Mouse (Mus musculus): ENCODE data around the gene Nudt16. TPM values are rescaled to one million over a fixed set of nuclear protein-coding genes. Genes with fewer than 3 reads are reported as not detected.
A peak's percentile ranks its signal among the peaks of the same experiment; 100 is the strongest.

Nudt16 gene
- 2.4 and 2.6 TPM in 2 replicates for total RNA-seq (2012; rRNA removed)

DNA sequence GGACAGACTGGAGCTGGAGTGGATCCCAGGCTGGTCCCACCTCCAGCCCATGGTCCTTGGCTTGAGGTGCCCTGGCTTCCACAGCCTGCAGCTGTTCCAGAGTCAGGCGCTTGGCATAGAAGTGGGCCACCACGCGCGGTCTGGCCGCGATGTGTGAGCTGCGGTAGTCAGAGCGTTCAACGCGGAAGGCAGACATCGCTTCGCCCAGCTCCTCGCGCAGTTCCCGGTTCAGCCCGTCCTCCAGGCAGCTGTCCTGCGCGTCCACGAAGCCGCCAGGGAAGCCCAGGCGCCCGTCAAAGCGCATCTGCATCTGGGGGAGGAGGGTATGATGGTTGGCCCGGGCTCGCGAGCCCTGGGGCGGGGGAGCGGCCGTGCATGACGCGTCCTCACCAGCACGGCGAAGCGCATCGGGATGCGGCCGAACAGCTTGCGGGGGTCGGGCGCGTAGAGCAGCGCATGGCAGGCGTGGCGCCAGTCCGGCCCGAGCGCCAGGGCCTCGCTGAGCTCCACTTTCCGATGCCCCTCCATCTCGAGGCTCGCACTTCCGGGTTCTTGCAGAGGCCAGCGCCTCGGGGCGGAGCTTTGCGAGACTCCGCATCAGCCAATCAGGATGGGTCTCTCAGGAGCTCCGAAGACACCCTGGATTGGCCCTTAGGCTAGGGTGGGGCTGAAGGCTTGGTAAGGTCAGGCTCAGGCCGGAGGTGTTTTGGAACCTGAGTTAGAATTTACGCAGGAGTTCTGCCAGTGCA is at the start of gene Nudt16:
TSS of gene Nudt16 (minus strand) at position 572 of the 749 bp plus-strand sequence.
- no peaks in the 10 kb centered on the region for H3K36me3 ChIP-seq (ENCODE audit: control insufficient read depth, insufficient read depth, low read length, poor library complexity, severe bottlenecking)
- peak; percentile 96 for DNase-seq (ENCODE audit: low read depth, low spot score)
- H3K9me3 ChIP-seq (ENCODE audit: control insufficient read depth, insufficient read depth, low read depth, low read length), result no peaks in the 10 kb centered on the region
- H3K4me1 ChIP-seq (ENCODE audit: control insufficient read depth in 2 of 2, insufficient read depth in 2 of 2, low read length in 2 of 2, poor library complexity in 1 of 2), result peaks cover 0 to 3% of the 10 kb centered on the region in 2 experiments; a peak in 1 of 4 replicates
- peak within 1 kb of the TSS; percentile 89 to 93 for H3K4me3 ChIP-seq (ENCODE audit: insufficient read depth in 1 of 2, low read depth in 1 of 2, low read length in 2 of 2, poor library complexity in 1 of 2, severe bottlenecking in 1 of 2)
- TF ChIP-seq ZNF384 (IDR thresholded peaks at IDR 0.05; ENCODE audit: low read depth, low read length), result no peak
- peak; percentile 35; the same call in 1 of the 2 replicates for TF ChIP-seq HCFC1 (IDR thresholded peaks at IDR 0.05; ENCODE audit: borderline replicate concordance, insufficient read depth, low read length)
- TF ChIP-seq CHD2 (IDR thresholded peaks at IDR 0.05; ENCODE audit: low read depth, low read length), result no peak
- no peak for TF ChIP-seq ZC3H11A (IDR thresholded peaks at IDR 0.05; ENCODE audit: borderline replicate concordance, low read depth, low read length)
- H3K9ac ChIP-seq (ENCODE audit: insufficient read depth, low read depth, low read length, poor library complexity, severe bottlenecking), result peak within 1 kb of the TSS; percentile 81
- no peak within 1 kb of the TSS for H3K27ac ChIP-seq (ENCODE audit: insufficient read depth, low read depth, low read length, poor library complexity, severe bottlenecking)
- in situ Hi-C loops (cut with MboI; ENCODE audit: low sequenced_read_pairs in 2 of 2, unreplicated experiment in 2 of 2), result no loop called here

DNA sequence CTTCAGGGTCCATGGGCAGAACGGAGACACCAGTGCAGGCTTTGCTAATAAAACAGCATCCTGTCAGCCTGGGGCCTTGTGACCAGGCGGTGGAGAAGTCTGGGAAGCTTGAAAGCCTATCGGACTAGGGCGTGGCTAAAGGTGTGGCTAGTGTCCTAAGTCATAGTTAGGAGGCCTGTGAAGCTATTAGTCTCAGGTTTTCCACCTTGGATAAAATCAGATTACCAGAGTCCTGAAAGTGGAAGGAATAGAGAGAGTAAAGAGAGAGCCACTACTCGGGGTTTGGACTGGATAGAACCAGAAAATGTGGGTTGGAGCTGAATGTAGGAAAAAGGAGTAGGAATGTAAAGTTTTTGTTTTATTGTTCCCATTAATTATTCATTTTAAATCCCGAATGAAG is 13.4 kb upstream of the Nudt16 start, which contains the start of gene 1700080E11Rik:
TSS of gene 1700080E11Rik (minus strand) at position 101 of the 400 bp plus-strand sequence.
- in situ Hi-C loops (cut with MboI; ENCODE audit: low sequenced_read_pairs in 2 of 2, unreplicated experiment in 2 of 2), result no loop called here
- TF ChIP-seq ZNF384 (IDR thresholded peaks at IDR 0.05; ENCODE audit: low read depth, low read length), result no peak
- no peak for TF ChIP-seq ZC3H11A (IDR thresholded peaks at IDR 0.05; ENCODE audit: borderline replicate concordance, low read depth, low read length)
- no peak for TF ChIP-seq HCFC1 (IDR thresholded peaks at IDR 0.05; ENCODE audit: borderline replicate concordance, insufficient read depth, low read length)
- TF ChIP-seq CHD2 (IDR thresholded peaks at IDR 0.05; ENCODE audit: low read depth, low read length), result no peak
- TF ChIP-seq MAFK (IDR thresholded peaks at IDR 0.05; ENCODE audit: insufficient read depth, low read depth, low read length), result no peak

DNA sequence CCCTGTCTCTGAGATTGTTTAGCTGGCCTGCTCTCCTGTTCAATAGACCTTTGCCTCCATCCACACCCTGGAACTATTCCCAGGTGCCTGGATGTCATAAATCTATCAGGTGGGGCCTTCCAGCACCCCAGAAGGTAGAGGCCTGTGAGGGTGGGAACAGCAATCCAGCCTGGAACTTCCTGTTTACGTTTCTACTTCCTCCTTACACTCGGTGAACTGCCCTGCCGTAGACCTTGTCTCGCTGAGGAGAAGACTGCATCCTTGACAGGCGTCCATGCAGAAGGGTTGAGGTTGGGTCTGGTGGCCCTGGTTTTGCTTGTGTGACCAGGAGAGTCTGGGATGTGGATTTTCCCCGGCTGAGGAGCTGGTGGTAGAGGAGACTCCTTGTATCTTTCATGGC is 7.6 kb upstream of the Nudt16 start:
- Histone ChIP-seq H3K27ac (ENCODE audit: insufficient read depth, low read depth, low read length, poor library complexity, severe bottlenecking) (no peak overlapping the region), H3K9me3 (ENCODE audit: control insufficient read depth, insufficient read depth, low read depth, low read length) (no peaks in the 10 kb centered on the region), H3K9ac (ENCODE audit: insufficient read depth, low read depth, low read length, poor library complexity, severe bottlenecking) (no peak overlapping the region), H3K4me1 (ENCODE audit: control insufficient read depth in 2 of 2, insufficient read depth in 2 of 2, low read length in 2 of 2, poor library complexity in 1 of 2) (no peaks in the 10 kb centered on the region), H3K4me3 (ENCODE audit: insufficient read depth in 1 of 2, low read depth in 1 of 2, low read length in 2 of 2, poor library complexity in 1 of 2, severe bottlenecking in 1 of 2) (no peak overlapping the region), H3K36me3 (ENCODE audit: control insufficient read depth, insufficient read depth, low read length, poor library complexity, severe bottlenecking) (no peaks in the 10 kb centered on the region)
- no peak for DNase-seq (ENCODE audit: low read depth, low spot score)
- TF ChIP-seq CHD2 (IDR thresholded peaks at IDR 0.05; ENCODE audit: low read depth, low read length) (no peak), ZNF384 (IDR thresholded peaks at IDR 0.05; ENCODE audit: low read depth, low read length) (no peak), MAFK (IDR thresholded peaks at IDR 0.05; ENCODE audit: insufficient read depth, low read depth, low read length) (no peak), ZC3H11A (IDR thresholded peaks at IDR 0.05; ENCODE audit: borderline replicate concordance, low read depth, low read length) (no peak), HCFC1 (IDR thresholded peaks at IDR 0.05; ENCODE audit: borderline replicate concordance, insufficient read depth, low read length) (no peak)
- in situ Hi-C loops (cut with MboI; ENCODE audit: low sequenced_read_pairs in 2 of 2, unreplicated experiment in 2 of 2), result no loop called here

More for the DNA sequence above, 13.4 kb upstream of the Nudt16 start, which contains the start of gene 1700080E11Rik:
- Histone ChIP-seq H3K4me3 (ENCODE audit: insufficient read depth in 1 of 2, low read depth in 1 of 2, low read length in 2 of 2, poor library complexity in 1 of 2, severe bottlenecking in 1 of 2) (no peak within 1 kb of the TSS), H3K27ac (ENCODE audit: insufficient read depth, low read depth, low read length, poor library complexity, severe bottlenecking) (no peak within 1 kb of the TSS), H3K9me3 (ENCODE audit: control insufficient read depth, insufficient read depth, low read depth, low read length) (no peaks in the 10 kb centered on the region), H3K9ac (ENCODE audit: insufficient read depth, low read depth, low read length, poor library complexity, severe bottlenecking) (no peak within 1 kb of the TSS), H3K4me1 (ENCODE audit: control insufficient read depth in 2 of 2, insufficient read depth in 2 of 2, low read length in 2 of 2, poor library complexity in 1 of 2) (no peaks in the 10 kb centered on the region), H3K36me3 (ENCODE audit: control insufficient read depth, insufficient read depth, low read length, poor library complexity, severe bottlenecking) (no peaks in the 10 kb centered on the region)
- DNase-seq (ENCODE audit: low read depth, low spot score), result no peak

DNA sequence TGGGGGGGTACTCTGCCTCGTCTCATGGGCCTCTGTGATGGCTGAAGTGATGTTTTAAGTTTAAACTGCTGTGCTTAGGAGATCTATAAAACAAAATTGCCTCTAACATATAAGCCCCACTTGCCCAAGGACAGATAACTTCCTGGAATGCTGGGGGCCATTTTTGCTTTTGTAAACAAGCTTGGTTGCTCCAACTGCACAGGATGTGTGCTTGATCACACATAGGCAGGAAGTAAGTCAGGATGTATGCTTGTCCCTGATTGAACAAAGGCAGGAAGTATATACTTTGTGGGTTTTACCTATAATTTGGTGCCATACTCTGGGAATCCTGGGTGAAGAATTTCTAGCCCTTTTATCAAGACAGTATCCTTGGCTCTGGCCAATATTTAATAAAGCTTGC is 4.8 kb upstream of the Nudt16 start:
- peaks cover 0 to 3% of the 10 kb centered on the region in 2 experiments; a peak in 1 of 4 replicates for H3K4me1 ChIP-seq (ENCODE audit: control insufficient read depth in 2 of 2, insufficient read depth in 2 of 2, low read length in 2 of 2, poor library complexity in 1 of 2)
- H3K36me3 ChIP-seq (ENCODE audit: control insufficient read depth, insufficient read depth, low read length, poor library complexity, severe bottlenecking), result no peaks in the 10 kb centered on the region
- in situ Hi-C loops (cut with MboI; ENCODE audit: low sequenced_read_pairs in 2 of 2, unreplicated experiment in 2 of 2), result no loop called here
- DNase-seq (ENCODE audit: low read depth, low spot score), result no peak
- no peak overlapping the region for H3K27ac ChIP-seq (ENCODE audit: insufficient read depth, low read depth, low read length, poor library complexity, severe bottlenecking)
- H3K9me3 ChIP-seq (ENCODE audit: control insufficient read depth, insufficient read depth, low read depth, low read length), result no peaks in the 10 kb centered on the region
- H3K4me3 ChIP-seq (ENCODE audit: insufficient read depth in 1 of 2, low read depth in 1 of 2, low read length in 2 of 2, poor library complexity in 1 of 2, severe bottlenecking in 1 of 2), result no peak overlapping the region
- no peak overlapping the region for H3K9ac ChIP-seq (ENCODE audit: insufficient read depth, low read depth, low read length, poor library complexity, severe bottlenecking)
- TF ChIP-seq MAFK (IDR thresholded peaks at IDR 0.05; ENCODE audit: insufficient read depth, low read depth, low read length), result no peak
- no peak for TF ChIP-seq HCFC1 (IDR thresholded peaks at IDR 0.05; ENCODE audit: borderline replicate concordance, insufficient read depth, low read length)
- TF ChIP-seq CHD2 (IDR thresholded peaks at IDR 0.05; ENCODE audit: low read depth, low read length), result no peak
- TF ChIP-seq ZC3H11A (IDR thresholded peaks at IDR 0.05; ENCODE audit: borderline replicate concordance, low read depth, low read length), result no peak
- TF ChIP-seq ZNF384 (IDR thresholded peaks at IDR 0.05; ENCODE audit: low read depth, low read length), result no peak
